Mouse (Mus musculus) lung, postnatal 0 days (tissue): Measurements from ENCODE around the gene 4930402F06Rik.

Source experiments
- CTCF ChIP-seq: IDR thresholded peaks from 2 replicates; pipeline ENCODE4 v1.5.1; 2016; ENCODE audit warnings: antibody characterized with exemption, mild to moderate bottlenecking
- EP300 ChIP-seq: IDR thresholded peaks from 2 replicates; pipeline ENCODE4 v1.6.1; 2016; ENCODE audit warnings: antibody characterized with exemption, mild to moderate bottlenecking, control low read depth

- TF ChIP-seq CTCF: no peak
- no peak for TF ChIP-seq EP300
Observed at GRCm38 (mm10) chr2:35406611-35407010, 9.6 kb upstream of the 4930402F06Rik start.
